Mouse (Mus musculus): ENCODE measurements at regions not wholly inside any gene's neighbourhood (a gene's known extent, or its start where the extent isn't known, plus 50 kb on each side); places are given as distances from the start of the nearest gene placed in this dataset.
"Not testable (repeated sequence)": the region's sequence is repeated elsewhere in the genome, so short reads cannot be mapped to it uniquely, and the experiment has no call there.

DNA sequence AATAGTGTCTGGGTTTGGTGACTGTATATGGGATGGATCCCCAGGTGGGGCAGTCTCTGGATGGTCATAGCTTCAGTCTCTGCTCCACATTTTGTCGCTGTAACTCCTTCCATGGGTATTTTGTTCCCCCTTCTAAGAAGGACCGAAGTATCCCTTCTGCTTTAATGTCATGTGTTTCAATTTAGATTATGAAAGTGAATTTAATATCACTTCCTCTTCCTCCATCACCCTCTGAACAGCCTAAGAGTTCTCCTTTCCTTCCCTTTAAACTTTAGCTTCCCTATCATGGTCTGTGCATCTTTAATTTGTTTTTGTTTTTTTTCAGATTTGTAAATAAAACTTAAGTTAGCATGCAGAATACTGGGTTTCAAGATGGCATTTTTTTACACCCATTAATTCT lies 211.0 kb upstream of the Phyhipl start:
- no peak for DNase-seq (ENCODE audit: low spot score in 2 of 2)

DNA sequence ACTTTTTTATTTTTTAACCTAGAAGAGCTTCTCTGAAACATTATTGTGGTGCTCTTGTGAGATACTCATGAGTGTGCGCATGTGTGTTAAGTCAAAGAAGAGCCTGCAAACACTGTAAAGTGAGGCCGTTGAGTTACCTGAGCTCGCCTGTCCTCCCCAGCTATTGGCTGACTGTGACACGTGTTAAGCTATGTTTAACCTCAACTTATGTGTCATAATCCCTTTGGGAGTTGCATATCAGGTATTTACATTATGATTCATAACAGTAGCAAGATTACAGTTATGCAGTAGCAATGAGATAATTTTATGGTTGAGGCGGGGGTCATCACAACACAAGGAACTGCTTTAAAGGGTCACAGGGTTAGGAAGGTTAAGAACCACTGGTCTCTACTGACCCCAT lies 208.9 kb upstream of the Phyhipl start:
- DNase-seq (ENCODE audit: low spot score in 2 of 2): no peak

DNA sequence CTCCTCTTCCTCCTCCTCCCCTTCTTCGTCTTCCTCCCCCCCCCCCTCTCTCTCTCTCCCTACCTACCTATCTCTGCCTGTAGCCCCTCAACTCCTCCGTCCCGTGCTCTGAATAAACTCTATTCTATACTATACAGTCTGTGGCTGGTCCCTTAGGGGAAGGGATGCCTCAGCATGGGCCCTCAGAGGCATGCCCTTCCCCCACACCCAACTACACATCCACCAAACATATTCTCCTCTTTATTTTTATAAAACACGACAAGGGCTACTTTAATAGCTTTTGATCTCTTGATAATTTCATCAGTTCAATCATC lies 206.2 kb upstream of the Phyhipl start:
- DNase-seq (ENCODE audit: low spot score in 2 of 2): no peak

DNA sequence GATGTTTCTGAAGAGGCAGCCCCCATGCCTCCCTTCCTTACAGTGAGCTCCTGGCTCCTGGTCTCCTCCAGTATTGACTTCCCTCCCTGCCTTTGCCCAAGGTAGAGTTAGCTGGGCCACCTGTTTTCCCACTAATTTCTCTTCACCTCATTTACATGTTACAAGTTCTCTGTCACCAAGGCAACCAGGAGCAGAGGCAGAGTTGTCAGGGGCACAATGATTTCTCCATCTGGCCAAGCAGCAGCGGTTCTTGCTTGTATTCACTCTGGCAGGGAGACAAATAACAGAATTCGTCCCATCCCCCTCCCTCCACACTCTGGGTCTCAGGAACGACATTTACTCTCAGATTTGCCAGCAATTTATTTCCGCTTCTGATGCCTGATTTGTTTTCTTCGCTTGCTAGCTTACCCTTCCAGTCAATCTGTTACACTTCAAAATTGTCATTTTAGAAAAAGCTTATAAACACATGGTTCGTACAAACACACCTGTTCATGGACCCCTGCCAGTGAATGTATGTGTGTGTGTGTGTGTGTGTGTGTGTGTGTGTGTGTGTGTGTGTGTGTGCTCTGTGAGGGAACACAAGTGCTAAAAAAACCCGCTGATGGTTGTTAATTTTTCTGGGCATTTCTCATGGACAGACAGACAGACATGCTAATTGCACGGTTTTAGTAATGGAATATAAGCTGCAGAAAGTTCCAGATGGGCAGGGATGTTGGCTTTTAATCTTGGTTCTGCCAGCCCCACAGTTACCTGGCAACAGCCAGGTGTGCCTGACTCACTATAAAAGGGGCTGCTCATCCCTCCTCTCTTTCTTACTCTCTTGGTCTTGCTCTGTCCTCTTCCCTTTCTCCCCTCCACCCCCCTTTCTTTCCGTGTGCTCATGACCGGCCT lies 205.6 kb upstream of the Phyhipl start:
- no peak for DNase-seq (ENCODE audit: low spot score in 2 of 2)

DNA sequence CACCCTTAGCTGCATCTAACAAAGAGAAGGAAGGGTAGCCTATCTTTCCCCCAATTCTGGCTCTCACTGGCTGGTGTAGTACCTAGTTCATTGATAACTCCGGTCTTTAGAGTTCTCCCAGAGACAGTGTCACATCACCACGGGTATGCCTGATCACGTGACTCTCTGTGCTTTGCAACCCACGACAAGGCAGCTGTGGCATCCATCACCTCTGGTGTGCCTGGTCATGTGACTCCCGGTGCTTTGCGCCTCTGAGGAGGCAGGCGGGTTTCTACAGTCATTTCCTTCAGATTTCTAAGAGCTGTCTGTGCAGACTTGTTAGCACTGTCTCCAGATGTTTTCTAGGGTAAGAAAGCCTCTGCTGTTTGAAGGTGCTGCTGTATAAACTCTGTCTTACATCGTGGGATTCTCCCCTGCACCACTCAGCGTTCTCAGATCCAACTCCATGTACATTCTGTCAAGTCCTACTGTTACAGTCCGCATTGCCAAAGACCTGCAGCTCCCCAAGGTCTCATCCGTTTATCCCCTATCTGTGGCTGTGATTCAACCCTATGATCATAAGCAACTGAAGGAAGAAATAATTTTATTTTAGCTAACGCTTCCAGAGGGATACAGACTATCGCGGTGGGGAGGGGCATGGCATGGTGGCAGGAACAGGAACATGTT lies 201.5 kb upstream of the Phyhipl start:
- no peak for DNase-seq (ENCODE audit: low spot score in 2 of 2)

DNA sequence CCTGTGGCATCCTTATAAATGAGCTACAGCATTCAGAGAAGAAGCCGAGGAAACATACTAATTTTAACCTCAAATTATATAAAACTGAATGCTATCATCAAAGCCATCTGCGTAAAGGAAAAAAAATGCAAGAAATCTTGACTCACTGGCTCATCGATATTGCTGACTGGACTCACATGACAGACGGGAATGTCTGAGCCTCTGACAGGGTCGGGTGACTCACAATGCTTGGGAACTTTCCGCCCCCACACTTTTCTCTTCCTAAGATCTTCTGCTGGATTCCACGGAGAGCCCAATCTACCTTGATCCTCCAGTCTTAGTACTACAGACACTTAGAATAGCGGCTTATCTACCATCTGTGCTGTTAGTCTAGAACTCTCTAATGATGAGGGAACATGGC lies 200.2 kb upstream of the Phyhipl start:
- DNase-seq (ENCODE audit: low spot score in 2 of 2): no peak

DNA sequence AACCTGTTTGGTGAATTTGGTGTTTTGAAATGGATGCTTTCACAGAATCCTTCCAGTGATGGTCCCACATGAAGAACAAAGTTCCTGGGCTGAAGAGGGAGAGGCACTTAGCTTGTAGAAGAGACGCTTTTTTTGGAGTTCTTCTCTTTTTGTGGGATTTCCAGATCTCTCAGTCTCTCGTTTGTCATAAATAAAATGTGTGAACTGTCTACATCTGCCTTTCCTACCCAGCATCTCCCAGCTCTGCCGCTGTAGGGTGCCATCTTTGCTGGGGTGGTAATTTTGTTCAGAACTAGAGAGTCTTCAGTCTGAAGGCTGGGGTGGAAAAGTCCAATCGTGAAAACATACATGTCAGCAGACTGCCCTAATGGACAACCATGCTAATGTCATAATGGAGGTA lies 197.8 kb upstream of the Phyhipl start:
- DNase-seq (ENCODE audit: low spot score in 2 of 2): no peak

DNA sequence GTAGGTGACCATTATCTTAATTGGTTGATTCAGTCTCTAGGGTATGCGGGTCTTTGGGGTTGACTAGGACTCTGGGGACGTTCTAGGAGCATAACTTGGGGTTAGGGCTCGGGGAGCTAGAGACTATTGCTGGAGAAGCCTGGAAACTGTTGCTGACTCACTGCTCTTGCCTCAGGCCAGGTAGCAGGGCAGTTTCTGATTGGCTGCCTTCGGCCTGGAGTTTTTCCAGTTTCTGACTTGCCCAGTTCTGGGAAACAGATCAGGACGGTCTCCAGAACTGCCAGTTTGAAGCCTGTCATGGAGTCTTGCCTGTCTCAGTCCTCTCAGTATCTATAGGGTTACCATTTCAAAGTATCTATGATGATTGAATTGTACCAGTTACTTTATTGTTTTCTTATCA lies 192.4 kb upstream of the Phyhipl start:
- no peak for DNase-seq (ENCODE audit: low spot score in 2 of 2)

DNA sequence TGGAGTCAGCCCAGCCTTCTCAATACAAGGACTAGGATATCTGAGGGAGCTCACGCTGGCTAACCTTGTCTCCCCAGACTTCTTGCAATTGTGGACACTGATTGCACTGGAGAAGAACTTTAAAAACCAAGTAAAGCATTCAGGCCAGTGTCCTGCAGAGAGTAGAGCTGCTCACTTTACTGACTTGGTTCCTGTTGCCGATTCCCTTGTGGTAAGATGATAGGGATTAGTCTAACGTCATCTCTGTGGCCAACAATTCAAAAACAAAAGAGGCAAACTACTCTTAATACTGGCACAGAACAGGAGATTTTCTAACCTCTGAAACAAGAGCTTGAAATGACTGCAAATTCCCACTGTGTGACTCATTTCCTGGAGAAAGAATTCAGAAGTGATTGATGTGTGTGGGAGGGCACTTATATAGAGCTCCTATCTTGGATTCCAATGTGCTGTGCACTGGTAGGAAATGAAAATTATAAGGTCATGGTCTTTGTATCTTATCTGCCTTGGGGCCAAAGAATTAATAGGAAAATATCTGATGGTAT lies 191.6 kb upstream of the Phyhipl start:
- no peak for DNase-seq (ENCODE audit: low spot score in 2 of 2)

DNA sequence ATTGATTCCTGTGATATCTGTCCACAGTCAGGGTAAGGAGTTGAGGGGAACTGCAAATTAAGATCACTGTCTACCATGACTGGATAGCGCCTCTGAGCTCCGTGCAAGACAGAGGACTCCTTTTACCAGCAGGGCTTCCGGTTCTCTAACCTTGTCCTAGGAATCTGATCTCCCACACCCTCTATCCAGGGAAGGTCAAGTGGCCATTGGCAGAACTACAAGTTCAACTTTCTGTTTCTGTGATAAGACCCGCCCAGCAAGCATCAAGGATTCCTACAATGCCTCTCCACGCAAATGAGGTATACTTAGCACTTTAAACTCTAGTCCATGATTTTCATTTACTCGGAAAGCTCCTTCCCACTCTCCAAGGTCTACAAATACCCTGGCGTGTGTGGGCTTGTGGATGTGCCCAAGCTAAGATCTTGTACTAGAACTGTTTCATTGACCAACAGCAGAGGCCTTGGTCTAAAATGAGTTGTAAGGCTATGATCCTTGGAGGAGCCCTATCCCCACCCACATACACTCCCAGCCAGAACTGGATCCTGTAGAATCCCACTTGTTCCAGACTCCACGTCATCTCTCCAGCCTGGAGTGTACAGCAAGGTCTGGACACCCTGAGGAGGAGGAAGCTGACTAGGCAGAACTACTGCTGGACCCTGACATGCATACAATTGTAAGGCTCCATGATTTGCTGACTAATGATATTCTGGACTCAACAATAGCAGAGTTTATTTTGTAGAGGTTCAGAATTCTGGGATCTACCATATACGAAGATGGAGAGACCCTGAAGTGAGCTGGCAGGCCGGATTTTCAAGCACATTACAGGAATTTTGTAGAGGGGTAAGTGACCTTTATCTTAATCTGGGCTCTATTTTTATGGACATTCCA lies 190.8 kb upstream of the Phyhipl start:
- DNase-seq (ENCODE audit: low spot score in 2 of 2): no peak

DNA sequence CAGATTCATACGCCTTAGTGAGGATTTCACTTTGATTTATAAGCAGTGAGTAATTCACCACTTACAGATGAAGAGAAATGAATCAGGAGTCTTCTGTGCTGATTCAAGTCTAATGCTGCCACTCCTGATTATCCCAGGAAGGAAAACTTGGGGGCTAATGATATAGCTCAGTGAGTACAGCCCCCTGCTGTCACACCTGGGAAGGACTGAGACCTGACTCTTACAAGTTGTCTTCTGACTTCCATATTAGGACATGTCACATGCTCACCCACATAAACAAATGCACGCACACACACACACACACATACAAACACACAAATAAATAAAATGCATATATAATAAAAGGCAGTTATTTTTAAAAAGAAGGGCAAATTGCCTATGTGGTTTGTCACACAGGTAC lies 188.1 kb upstream of the Phyhipl start:
- no peak for DNase-seq (ENCODE audit: low spot score in 2 of 2)

DNA sequence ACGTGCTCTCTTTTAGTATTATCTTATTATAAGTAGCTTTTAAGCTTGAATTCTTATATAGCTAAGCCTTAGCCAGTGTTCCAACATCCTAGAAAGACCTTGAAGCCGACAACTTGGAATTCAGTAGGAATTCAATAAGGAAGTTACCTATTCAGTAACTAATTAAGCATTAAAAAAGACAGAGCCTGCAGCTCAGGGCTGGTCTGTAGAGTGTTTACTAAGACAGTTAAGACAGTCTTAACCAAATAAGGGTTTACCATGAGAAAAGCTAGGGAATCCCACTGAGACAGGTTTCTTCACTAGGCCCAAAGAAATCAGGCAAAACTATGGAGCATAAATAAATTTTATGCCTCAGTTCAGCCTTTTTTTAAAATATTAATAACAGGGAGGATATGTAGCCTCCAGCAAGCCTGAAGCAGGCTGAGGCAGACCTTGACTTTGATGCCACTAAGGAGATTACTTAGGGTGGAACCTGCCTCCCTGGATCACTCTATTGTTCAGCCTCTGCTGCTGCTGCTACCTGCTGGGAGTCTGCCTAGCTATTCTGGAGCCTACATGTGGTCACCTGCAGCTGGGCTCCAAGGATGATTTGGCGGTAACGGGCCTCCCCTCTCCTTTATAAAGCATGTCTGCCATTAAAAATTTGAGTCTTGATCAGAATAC lies 186.5 kb upstream of the Phyhipl start:
- no peak for DNase-seq (ENCODE audit: low spot score in 2 of 2)

DNA sequence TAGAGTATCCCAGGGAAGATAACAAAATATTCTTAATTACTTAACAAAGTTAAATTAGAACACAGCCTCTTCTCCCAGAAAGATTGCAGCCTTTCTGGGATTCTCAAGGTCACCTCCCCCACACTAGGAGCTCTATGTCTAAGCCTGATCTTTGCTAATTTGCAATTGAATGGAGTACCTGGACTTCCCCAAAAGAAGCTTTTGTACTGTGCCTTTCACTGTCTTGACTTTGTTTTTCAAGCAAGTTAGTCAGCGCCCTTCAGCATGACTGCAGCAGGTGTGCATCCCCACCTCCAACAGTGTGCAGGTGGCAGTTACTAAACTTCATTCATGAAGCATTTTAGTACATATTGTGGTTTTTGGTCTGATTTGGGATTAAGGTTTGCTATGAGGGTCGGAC lies 185.4 kb upstream of the Phyhipl start:
- not testable (repeated sequence) for DNase-seq (ENCODE audit: low spot score in 2 of 2)

DNA sequence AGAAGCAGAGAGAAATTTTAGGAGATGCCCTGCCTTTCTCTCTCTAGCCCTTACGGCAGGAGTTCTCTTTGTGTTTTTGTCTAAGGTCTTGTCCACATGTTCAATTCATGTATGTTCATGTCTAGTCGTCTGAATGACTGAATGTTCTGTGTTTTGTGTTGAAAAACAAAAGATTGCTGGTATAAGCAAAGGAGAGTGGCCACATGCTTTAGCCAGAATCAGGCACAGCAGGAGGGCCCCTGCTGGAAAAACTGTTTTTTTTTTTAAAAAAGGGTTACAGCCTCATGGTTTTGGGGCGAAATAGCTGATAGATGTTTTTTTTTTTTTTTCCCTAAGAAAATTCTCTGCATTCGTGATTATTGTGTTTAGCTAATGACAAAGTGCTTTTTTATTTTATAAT lies 182.4 kb upstream of the Phyhipl start:
- no peak for DNase-seq (ENCODE audit: low spot score in 2 of 2)

DNA sequence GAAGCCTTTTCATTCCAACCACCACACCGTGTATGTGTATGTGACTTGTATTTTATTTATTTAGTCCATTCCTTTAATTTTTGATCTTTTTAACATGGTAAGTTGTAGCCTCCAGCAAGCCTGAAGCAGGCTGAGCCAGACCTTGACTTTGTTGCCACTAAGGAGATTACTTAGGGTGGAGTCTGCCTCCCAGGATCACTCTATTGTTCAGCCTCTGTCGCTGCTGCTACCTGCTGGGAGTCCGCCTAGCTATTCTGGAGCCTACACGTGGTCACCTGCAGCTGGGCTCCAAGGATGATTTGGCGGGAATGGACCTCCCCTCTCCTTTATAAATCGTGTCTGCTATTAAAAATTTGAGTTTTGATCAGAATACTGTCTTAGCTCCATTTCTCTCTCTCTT lies 181.6 kb upstream of the Phyhipl start:
- DNase-seq (ENCODE audit: low spot score in 2 of 2): no peak

DNA sequence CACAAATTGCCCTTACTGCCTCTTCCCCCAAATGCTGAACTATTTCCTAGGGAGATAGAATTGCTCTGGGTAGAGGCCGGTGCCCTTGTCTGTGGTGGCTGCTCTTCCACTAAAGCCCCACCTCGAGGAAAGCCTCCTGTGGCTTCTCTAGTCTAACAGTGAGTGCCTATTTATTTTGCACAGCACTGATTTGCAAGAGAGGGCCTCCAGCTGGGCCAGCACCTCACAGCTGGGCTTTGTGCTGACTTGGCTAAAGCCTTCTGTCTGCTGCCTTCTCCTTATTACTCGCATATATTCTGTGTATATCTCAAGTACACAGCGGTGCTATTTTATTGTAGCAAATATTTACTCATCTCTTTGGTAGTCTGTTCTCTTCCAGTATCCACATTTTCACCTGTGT lies 176.9 kb upstream of the Phyhipl start:
- DNase-seq (ENCODE audit: low spot score in 2 of 2): no peak

DNA sequence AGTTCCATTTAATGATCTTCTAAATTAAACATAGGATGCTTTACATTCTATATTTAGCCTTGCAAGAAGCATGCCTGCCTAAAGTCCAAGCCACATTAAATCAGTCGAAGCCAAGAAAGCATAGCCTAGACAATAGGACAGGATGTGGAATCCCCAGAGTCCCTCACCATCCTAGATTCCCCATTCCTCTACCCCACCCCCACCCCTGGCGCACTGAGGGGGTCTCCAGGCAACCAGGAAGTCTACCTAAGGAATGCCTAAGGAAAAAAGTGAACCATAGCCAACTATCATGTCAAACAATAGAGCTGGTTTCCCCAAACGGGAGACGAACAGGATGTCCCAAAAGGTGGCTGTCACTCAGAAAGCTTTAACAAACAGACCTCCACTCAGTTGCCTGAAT lies 172.5 kb upstream of the Phyhipl start:
- DNase-seq (ENCODE audit: low spot score in 2 of 2): no peak

DNA sequence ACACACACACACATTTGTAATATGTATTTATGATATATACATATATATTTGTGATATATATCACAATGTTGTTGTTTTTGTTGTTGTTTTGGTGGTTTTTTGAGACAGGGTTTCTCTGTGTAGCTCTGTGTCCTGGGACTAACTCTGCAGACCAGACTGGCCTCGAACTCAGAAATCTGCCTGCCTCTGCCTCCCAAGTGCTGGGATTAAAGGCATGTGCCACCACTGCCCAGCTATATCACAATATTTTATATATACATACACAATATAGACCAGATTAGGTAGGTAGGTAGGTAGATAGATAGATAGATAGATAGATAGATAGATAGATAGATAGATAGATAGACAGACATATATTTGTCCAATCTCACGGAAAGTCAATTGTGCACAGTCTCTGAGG lies 171.8 kb upstream of the Phyhipl start:
- DNase-seq (ENCODE audit: low spot score in 2 of 2): not testable (repeated sequence)

DNA sequence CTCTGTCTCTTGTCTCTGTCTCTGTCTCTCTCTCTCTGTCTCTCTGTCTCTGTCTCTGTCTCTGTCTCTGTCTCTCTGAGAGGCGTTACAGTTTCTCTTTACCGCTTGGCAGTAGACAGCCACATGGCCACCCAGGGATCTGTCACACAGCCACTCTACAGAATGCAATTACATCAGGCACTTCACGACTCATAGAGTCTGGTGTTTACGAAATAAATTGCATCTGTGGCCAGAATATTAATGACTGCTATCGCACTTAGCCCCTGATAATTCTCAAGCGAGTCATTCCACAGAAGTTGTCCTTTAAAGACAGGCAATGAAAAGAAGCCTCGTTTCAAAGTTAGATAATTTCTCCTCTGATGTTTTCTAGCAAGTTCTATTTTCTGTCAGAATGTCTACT lies 170.9 kb upstream of the Phyhipl start:
- DNase-seq (ENCODE audit: low spot score in 2 of 2): no peak

DNA sequence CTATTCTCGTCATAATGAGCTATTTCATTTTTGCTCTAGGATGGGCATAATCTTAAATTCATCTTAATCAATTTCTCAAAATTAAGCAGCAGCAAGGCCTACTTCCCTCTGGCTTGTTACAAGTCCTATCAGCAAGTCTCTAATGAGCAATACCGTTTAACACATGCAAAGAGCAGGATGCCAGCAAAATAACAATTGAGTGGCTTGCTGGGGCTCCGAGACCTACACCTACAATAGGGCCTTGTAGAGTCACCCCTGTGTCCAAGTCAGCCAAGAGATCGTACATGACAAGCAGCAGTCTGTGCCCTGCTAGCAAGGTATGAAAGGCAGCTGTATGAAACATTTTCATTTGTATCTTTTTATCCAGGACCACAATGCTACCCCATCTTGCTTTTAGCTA lies 169.7 kb upstream of the Phyhipl start:
- DNase-seq (ENCODE audit: low spot score in 2 of 2): no peak

DNA sequence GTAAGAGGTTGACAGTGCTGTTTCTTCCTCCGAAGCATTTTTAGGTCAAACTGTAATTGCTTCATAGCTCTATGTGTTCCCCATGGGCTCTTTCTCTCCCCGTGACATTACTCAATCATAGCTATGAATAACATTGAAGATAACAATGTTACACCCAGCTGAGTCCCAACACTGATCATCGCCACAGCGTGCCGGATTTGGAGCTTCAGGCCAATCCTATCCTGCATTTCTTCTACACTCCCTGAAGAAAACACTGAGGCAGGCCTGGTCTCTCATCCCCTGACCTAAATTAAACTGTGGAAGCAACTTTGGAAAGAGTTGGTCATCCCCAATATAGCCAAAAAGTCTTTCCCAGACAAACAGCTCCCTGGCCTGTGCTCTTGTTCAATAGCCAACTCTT lies 168.7 kb upstream of the Phyhipl start:
- no peak for DNase-seq (ENCODE audit: low spot score in 2 of 2)

DNA sequence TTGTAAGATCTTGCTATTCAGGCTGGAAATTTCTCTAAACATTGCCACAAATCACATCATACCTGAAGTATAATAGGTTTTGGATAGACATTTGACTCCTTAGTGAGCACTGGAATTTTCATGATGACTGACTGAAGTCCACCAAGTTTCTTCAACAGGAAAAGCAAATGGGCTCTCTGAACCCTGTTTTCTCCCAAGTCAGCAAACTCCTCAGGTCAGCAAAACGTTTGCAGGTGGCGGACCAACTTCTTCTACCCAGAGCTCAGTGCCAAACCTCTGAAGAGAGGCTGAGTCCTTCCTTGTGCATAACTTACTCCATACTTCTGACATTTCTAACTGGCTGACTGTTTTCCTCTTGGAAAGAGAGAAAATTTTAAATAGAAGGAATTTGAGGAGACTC lies 164.2 kb upstream of the Phyhipl start:
- DNase-seq (ENCODE audit: low spot score in 2 of 2): no peak
